Mouse (Mus musculus): ENCODE measurements at regions not wholly inside any gene's neighbourhood (a gene's known extent, or its start where the extent isn't known, plus 50 kb on each side); places are given as distances from the start of the nearest gene placed in this dataset.

DNA sequence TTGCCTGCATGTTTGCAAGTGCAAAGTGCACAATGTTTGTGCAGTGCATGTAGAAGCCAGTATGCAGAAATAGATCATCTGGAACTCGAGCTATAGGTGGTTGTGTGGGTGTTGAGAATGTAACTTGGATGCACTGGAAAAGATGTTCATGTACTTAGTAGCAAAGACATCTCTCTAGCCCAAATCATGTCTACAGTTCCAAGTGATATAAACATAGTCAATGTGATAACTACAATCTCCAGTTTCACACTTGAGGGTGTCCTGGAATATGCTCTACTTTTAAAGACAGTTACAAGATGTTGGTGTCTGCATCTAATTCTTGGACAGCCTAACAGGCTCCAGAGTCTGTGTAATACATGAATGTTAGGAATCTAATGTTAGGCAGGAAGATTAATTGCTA lies 657.4 kb downstream of the Nsun3 start:
- no peak for DNase-seq (ENCODE audit: low spot score)

DNA sequence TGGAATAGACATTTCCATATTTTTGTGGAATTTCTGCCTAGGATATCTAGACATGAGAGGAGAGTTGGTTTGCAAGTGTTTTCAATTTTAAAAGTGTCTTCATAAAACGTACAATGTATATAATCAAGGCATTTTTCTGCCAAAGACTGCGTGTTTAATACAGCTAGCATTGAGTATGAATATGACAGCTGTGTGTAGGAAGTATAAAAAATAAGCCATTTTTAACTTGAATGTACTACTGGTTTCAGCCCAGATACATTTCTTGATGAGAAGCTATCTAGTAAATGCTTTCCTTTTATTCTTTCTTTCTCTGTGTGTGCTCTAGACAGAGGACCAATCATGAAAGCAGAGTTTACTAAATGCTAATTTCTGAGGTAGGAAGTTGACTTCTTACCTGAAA lies 658.5 kb downstream of the Nsun3 start:
- peak; percentile 3 for DNase-seq (ENCODE audit: low spot score)

DNA sequence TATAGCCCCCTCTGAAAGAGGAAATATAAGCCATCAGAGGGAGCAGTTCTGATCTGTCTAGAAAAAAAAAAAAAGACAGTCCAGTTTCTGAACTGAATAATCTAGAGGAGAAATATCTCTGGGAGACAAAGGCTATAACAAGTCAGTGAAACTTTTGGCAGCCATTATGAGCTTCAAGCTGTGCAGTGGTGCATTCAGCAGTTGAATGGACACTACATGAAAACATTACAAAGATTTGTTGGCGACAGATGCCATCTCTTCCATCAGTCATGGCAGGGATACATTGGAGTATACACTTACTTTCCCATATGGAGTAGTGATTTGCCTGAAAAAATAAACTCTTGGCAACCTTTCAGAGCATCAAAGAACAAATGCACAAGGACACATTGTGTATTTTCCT lies 660.8 kb downstream of the Nsun3 start:
- no peak for DNase-seq (ENCODE audit: low spot score)
